ENCODE assay signal across 25 mouse cellular contexts in genomic region chr6:72810248-72810647, GRCm38 (mm10). TPM values are rescaled to one million over a fixed set of nuclear protein-coding genes. Genes with fewer than 3 reads are reported as not detected.
DNase-seq lines count a peak whose midpoint lies in the region; ATAC-seq and TF ChIP-seq lines count a peak whose summit lies in the region.
"Had no signal": no experiment of that assay in that cellular context is flagged by ENCODE, and none has a peak within 500 bp of the region (broad histone marks: within the 10 kb centered on the region; RNA-seq: fewer than 3 reads in every experiment).

No protein-coding gene starts in this region.

- H3K4me3 ChIP-seq in gastrocnemius, adult 2 months: no peak overlapping the region
- H3K4me3 ChIP-seq: embryonic facial prominence, embryonic 13.5 days; forebrain, embryonic 13.5 days; heart, adult 2 months; kidney, embryonic 15.5 days; left cerebral cortex, adult 2 months; liver, embryonic 13.5 days; lung, embryonic 15.5 days; stomach, embryonic 15.5 days had no signal

- TF ChIP-seq CTCF in gastrocnemius, adult 2 months (IDR thresholded peaks at IDR 0.05): no peak

- H3K27ac ChIP-seq in gastrocnemius, adult 2 months: no peak overlapping the region
- H3K27ac ChIP-seq: embryonic facial prominence, embryonic 13.5 days; forebrain, embryonic 13.5 days; heart, adult 2 months; kidney, embryonic 15.5 days; left cerebral cortex, adult 2 months; liver, embryonic 13.5 days; lung, embryonic 15.5 days; stomach, embryonic 15.5 days had no signal

- intact Hi-C loops in gastrocnemius, adult 2 months (cut with DNase I): no loop called here
- intact Hi-C loops in left cerebral cortex, postnatal 4 days (cut with DNase I): no loop called here
- intact Hi-C loops in left cerebral cortex, postnatal 36 days (cut with DNase I): no loop called here

- peak; percentile 43 for DNase-seq in gastrocnemius, postnatal 10 days
- DNase-seq in gastrocnemius, adult 2 months: no peak
- peak; percentile 60 for DNase-seq in left cerebral cortex, postnatal 4 days
- no peak for DNase-seq in left cerebral cortex, postnatal 36 days (ENCODE audit: low spot score in 2 of 2)
- DNase-seq in 416B (ENCODE audit: low read depth): peak; percentile 64
- DNase-seq in embryo, embryonic 9.5 days (ENCODE audit: extremely low spot score): no peak
- DNase-seq: adrenal gland, postnatal 36 days; cerebellum, adult 9-10 months; heart, adult 2 months; heart, postnatal 36 days; liver, embryonic 13.5 days; lung, postnatal 36 days; right cerebral cortex, adult 18-20 months; thymus, adult 18-20 months had no signal

- peak; percentile 99 for ATAC-seq in hematopoietic stem cell, adult 5-6 weeks (replicated peaks in 1 of 2; ENCODE audit: insufficient read depth in 1 of 2, low FRiP score in 2 of 2, low TSS enrichment in 1 of 2, low read depth in 1 of 2, poor library complexity in 2 of 2, severe bottlenecking in 2 of 2)
- ATAC-seq: forebrain, embryonic 13.5 days; hindbrain, embryonic 16.5 days; intestine, embryonic 16.5 days; midbrain, embryonic 16.5 days; Patski had no signal

RNA-seq across cellular contexts. Expression of gene Tcf7l1, which starts 21.2 kb away (rescaled TPM):
- total RNA-seq in gastrocnemius, postnatal 10 days (2021): 10 to 100 TPM; 13.7 to 16.4 TPM
- 1 to 10 TPM; 4.9 to 7.5 TPM for total RNA-seq in gastrocnemius, adult 2 months (2021)
- total RNA-seq in left cerebral cortex, postnatal 4 days (2021): 1 to 10 TPM; 4.1 to 5.3 TPM
- 1 to 10 TPM; 3.5 to 3.7 TPM for total RNA-seq in left cerebral cortex, postnatal 36 days (2021)
- 0.25 and 0.50 TPM in 2 replicates for total RNA-seq in hematopoietic stem cell, adult 5-6 weeks (2017)

Comparison
In these comparisons a context has a peak if more than half of its experiments do, and no peak if none do; other contexts are left out.
1. DNase-seq: peak in gastrocnemius, postnatal 10 days (single experiment), left cerebral cortex, postnatal 4 days (single experiment) and 416B (single experiment); none in gastrocnemius, adult 2 months (single experiment), left cerebral cortex, postnatal 36 days (0 of 2) and embryo, embryonic 9.5 days (single experiment).